Mouse (Mus musculus): ENCODE measurements at regions not wholly inside any gene's neighbourhood (a gene's known extent, or its start where the extent isn't known, plus 50 kb on each side); places are given as distances from the start of the nearest gene placed in this dataset.
A peak's percentile ranks its signal among the peaks of the same experiment; 100 is the strongest.
"Not testable (repeated sequence)": the region's sequence is repeated elsewhere in the genome, so short reads cannot be mapped to it uniquely, and the experiment has no call there.

DNA sequence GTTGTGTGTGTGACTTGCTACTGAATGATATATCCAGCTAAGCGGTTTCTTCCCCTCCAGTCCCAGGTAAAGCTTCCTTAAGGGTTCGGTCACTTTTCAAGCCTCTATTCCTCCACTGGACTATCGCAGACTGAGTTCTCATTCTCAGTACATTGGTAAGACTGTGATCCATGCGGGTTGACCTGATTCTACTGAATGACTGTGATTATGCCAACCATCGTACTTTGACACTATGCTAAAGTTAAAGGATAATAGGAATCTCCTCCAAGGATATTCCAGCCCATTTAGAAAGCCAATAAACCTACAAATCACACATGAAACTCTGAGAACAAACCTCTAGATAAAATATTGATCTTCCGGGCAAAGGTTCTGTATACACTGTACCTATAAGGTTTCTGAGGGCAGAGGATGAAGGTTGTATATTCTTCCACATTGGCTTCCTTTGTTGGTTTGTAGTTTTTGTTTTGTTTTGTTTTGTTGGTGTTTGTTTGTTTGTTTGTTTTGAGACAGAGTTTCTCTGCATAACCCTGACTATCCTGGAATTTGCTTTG is 223.7 kb upstream of the Zpld1 start:
- no peak for DNase-seq (ENCODE audit: low read depth, low spot score)

DNA sequence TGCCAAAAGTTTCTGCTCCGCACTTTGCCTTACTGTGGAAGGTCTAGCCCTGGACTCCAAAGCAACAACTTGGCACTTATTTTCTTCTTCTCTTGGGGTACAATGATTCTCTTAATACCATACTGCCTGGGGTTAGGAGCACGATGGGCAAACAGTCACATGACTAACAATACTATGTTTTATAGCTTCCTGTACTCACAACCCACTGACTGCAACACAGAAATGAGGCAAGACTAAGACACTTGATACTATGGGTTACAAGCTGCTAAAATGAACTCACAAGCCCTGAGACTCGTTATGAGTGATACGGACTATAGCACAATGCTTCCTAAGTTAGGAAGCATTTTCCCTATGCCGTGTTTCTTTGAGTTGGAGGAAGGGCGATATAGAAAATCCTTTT is 222.3 kb upstream of the Zpld1 start:
- no peak for DNase-seq (ENCODE audit: low read depth, low spot score)

DNA sequence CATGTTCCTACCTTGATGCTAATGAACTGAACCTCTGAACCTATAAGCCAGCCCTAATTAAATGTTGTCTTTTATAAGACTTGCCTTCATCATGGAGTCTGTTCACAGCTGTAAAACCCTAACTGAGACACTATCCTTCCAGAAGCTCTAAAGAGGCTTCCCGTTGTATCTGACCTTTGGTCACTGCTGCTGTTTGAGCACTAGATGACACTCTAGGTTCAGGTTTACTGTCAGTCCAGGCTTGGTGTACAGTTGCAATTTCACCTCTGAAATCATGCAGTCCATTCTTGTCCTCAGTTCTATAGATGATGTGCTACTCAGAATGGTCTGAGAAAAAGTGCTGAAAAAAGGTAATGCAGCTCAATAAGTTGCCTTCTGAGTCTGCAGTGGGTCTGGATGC is 221.9 kb upstream of the Zpld1 start:
- no peak for DNase-seq (ENCODE audit: low read depth, low spot score)

DNA sequence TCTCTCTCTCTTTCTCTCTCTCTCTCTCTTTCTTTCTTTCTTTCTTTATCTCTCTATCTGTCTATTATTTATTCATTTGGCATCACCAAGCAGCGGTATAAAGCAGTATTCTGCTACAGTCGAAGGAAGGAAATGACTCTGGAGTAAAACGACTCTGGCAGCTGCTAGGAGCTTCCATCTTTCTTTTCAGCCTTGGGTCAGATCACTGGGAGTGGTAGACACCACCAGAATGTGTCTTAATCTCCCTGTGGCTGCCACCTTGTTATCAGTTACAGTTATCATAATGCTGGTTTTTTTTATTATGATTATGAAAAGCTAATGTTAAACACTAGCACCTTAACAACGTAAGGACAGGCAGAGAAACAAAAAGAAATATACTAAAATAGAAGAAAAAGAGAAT is 219.2 kb upstream of the Zpld1 start:
- DNase-seq (ENCODE audit: low read depth, low spot score): no peak

DNA sequence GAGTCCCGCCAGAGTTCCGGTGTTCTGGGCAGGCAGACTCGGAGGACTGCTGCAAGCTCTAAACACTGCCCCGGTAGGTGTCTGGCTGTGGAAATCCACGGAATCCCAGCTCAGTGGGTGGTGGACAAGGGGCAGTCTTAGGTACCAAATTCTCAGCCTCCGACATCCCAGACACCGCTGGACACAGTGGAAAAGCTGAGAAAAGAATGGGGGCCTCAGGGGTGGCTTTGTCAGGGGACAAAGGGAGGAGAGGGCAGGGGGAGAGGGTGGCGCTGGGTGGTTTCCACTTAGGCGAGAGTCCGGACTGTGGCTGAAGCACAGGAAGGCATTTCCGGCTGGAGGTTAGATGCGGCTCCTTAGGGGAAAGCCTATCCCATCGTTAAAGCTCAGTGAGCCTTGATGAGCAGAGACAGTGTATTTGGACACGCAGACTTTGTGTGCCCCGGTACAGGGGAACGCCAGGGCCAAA is 217.5 kb upstream of the Zpld1 start:
- DNase-seq (ENCODE audit: low read depth, low spot score): no peak

DNA sequence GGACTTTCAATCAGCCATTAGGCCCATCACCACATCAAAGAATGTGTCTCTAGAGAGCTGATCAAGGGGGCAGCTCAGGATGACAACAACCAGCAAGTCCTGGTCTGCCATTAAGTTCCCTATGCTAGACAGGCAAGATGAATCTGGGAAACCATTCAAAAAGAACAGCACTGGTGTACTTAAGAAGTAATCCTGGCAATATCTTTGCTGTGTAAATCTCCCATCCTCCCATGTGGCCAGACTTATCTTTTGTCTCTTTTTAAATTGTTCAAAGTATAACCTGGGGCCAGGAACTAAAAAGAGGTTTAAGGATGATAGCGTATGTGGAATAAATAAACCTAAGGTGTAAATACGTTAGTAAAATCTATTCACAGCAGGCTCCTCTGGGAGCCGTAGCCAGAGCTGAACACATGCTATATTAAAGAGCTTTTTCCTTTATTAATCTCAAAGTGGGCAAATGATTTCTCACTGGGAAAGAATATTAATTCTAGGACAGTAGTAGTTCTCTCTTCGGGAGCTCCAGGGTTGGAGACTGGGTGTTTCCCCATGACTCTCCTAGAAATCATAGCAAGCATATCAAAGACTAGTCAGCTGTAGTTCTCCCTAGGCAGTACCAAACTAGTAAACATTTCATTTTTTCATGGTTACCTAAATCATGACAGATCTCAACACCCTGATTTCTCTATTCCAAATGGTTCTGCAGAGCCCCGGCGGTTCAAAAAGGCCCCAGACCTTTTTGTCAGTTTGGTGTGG is 216.8 kb upstream of the Zpld1 start:
- no peak for DNase-seq (ENCODE audit: low read depth, low spot score)

DNA sequence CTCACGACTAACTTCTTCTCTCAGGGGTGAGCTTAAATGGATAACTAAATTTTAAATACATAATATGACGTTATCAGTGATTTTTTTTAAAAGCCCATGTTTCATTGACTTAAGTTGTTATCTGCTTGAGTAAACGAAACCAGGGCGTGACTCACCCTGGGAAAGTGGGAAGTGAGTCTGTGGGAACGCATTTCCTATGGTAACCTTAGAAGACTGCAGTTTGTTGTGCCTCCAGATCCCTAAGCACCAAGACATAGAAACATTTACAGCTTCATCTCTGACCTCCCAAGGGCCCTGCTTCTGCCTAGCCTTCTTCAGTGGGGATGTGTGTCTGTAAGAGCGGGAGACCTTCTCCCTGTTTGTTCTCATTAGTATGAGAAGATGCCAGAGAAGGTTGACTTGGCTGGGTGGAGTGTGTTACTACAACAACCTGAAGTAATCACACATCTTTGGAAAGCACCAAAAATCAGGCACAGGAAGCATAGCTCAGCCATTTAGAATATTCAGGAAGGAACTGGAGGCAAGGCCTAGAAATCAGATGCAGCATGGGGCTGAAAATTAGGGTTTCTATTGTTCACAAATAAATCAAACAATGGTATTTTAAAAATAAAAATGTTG is 207.1 kb upstream of the Zpld1 start:
- DNase-seq (ENCODE audit: low read depth, low spot score): no peak

DNA sequence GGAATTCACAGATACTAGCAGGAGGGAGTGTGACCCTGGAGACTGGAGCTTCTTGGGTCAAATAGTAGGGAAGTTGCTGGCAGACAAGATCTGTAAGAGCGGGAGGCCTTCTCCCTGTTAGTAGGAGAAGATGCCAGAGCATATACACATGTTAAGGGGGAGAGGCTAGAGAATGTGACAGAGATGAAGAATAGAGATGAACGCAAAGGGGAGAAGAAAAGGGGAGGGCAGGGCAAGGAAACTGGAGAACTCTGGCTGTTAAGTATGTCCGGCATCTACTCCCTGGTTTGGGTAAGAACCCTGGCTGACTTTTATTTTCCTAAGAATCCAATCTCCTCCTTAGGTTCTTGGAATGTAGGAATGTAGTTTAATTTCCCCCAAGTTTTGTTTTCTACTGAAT is 206.5 kb upstream of the Zpld1 start:
- DNase-seq (ENCODE audit: low read depth, low spot score): no peak

DNA sequence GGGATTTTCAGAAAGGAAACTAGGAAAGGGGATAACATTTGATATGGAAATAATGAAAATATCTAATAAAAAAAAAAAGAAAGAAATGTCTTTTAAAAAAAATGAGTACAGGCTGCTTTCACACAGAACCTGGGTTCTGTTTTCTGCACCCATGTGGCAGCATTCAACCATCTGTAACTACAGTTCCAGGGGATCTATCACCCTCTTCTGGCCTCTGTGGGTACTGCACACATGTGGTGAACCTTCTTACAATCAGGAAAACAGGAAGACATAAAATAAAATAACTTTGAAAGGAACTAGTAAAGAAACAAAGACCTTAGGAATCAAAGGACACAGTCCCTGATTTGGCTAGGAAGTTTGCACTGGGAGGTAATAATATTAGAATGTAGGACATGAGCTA is 205.5 kb upstream of the Zpld1 start:
- peak; percentile 77 for DNase-seq (ENCODE audit: low read depth, low spot score)

DNA sequence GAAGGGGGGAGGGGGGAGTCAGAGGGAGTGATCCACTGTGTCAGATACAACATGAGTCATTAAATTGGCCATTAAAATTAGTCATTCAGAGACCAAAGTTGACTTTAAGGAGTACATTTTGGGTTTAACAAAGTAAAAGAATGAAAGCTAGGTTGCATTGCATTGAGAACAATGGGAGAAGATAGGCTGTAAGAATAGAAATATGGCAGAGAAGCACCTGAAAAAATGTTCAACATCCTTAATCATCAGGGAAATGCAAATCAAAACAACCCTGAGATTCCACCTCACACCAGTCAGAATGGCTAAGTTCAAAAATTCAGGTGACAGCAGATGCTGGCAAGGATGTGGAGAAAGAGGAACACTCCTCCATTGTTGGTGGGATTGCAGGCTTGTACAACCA is 202.0 kb upstream of the Zpld1 start:
- not testable (repeated sequence) for DNase-seq (ENCODE audit: low read depth, low spot score)

DNA sequence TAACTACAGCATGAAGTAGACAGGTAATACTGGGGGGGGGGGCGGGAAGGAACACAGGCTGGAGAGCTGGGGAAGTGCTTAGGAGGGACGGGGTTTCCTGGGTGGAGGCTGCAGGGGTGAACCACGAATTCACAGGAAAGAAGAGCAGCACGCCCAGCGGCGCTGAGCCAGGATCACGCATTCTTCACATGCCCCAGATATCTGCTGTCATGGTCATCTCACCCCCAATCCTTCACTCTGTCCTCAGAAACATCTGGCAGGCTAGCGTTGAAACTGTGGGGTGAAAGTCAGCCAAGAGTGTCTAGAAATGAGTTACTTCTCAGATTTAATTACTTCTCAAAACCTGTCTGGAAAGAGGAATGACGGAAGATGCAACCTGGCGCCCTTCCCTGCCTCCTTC is 197.3 kb upstream of the Zpld1 start:
- no peak for DNase-seq (ENCODE audit: low read depth, low spot score)

DNA sequence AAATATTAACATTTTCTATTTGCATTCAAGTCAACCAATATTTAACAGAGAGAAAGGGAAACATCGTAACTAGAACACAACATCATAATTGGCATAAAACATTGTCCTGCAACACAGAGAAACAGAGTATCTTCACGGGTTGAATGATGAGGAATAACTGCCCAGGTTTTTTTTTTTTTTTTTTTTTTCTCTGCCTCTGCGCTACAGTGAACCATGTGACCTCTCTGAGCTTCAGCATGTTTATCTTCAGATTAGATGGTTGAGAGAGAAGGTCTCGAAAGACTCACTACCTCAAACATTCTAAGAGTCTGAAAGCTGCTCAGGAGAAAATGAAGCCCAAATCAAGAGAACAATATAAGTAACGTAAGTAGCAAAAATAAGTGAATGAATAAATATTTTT is 196.4 kb upstream of the Zpld1 start:
- DNase-seq (ENCODE audit: low read depth, low spot score): no peak

DNA sequence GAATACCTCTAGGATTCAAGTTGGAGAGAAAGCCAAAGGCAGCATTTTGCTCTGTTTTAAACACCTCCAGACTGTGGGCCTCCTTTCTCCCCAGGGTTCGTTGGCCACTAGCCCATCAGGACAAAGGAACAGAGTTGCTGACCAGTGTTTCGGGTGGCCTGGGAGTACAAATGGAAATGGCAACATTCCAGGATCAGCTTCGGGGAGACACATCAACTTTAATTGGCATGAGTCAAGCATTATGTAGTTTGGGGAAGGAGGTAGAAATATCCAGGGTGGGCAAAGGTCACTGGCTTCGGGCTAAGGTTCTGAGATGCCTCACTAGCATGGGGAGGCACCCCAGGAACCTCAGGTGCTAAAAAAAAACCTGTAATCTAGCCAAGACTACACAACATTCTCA is 194.3 kb upstream of the Zpld1 start:
- no peak for DNase-seq (ENCODE audit: low read depth, low spot score)

DNA sequence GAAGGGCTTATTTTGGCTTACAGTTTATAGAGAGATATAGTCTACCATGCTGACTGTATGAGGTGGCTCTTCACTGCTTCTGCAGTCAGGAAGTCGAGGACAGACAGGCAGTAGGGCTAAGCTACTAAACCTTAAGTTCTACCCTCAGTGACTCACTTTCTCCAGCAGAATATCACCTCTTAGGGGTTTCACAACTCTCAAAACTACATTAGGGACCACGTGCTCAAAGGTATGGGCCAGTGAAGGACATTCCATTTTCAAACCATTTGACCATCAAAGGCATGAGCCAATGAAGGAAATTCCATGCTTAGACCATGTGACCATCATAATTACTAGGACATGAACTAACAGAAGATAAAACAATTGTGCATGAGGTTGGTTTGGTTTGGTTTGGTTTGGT is 186.6 kb upstream of the Zpld1 start:
- DNase-seq (ENCODE audit: low read depth, low spot score): no peak

DNA sequence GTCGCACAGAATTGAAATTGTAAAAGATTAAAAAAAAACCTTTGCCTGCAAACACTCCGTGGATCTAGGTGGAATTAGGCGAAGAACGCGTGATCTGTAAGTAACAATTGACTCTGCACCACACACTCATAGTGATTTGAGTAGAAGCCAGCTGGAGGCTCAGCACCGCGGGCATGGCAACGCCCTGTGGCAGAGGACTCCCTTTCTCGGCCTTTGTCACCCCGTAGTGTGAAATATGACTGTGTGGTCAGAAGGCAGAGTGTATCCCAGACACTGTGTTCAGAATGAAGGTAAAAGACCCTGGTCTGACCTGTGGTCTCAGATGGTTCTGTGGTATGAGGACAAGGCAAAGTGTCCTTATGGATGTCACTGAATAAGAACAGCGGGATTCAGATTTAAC is 183.0 kb upstream of the Zpld1 start:
- DNase-seq (ENCODE audit: low read depth, low spot score): no peak

DNA sequence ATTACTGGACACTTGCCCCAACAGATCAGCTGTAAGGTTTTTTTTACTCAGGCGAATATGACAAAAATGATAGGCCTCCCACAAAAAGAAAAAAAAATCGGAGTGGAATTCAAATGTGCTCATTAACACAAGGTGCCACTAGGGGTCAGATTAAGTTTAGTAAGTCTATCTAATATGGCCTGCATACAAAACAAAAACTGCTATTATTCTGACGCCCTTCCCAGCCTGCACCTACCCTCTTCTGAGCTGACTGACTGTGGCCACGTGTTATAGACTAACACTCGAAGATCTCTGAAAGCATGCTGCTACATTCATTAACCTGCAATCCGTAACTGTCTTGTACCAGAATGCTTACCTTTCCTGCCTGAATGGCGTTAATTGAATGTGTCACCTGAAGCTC is 182.5 kb upstream of the Zpld1 start:
- DNase-seq (ENCODE audit: low read depth, low spot score): peak; percentile 21

DNA sequence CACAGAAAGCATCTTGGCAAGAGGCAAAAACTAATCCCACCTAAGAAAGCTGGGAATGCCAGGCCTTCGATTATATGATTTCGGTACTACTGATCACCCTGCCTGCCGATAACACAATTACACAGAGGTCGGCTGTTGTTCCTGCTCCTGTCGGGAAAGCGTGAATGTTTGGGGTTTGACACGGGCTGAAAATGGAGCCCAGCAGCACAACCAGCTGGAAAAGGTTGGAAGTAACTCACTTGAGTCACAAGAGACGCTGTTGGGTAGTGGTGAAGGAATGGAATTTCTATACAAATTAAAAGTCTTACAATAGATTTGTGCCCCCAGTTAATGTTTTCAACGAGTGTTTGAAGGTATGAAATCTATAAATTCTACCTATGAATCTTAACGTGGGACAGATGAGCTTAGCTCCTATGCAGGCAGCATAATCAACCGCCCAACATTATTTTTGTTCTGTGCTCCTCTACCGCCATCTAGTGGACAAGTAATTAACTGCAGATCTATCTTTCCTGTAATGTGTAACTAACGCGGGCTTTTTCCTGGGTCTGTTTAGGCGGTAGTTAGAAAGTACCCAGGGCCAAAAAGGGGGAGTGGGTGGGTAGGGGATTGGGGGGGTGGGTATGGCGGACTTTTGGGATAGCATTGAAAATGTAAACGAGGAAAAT is 178.9 kb upstream of the Zpld1 start:
- DNase-seq (ENCODE audit: low read depth, low spot score): peak; percentile 62

DNA sequence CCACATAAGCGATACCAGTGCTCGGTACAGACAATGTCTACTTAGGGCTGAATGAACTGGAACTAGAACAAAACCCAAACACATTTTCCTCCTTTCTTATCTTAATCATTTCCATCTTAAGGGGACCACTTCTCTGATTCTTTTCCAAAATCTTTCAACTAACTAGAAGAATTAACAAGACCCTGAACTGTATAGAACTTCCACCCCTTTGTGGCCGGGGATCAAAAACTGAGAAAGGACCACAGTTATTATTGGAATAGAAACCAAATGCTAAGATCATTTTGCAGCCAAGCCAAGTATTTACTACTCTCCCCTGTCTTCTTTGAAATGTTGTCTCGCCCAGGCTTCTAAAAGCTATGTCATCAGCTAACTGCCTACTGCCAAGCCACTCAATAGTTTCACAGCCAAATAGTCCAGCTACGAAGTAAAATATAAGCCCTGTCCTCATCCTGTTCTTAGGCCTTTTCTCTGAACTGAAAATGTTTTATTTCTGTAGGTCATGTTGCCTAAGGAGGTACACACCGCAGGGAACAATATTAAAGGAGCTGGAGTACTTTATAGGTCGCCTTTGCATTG is 177.3 kb upstream of the Zpld1 start:
- no peak for DNase-seq (ENCODE audit: low read depth, low spot score)

DNA sequence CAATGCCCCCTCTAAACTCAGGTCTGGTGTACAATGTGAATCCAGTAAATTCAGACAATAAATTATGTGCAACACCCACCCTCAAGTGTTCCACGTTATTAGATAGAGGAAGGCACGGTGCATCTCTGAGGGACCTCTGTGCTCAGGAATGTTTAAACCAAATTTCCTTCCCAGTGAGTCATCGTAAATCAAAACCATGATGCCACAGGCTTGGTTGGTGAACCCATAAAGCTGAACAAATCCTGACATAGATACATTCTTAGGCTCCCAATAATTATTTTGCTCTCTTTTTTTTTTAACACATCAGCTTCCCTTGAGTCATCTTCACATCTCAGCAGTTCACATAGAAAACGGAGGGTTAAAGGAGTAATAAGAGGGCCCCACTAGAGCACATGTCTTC is 173.6 kb upstream of the Zpld1 start:
- DNase-seq (ENCODE audit: low read depth, low spot score): no peak

DNA sequence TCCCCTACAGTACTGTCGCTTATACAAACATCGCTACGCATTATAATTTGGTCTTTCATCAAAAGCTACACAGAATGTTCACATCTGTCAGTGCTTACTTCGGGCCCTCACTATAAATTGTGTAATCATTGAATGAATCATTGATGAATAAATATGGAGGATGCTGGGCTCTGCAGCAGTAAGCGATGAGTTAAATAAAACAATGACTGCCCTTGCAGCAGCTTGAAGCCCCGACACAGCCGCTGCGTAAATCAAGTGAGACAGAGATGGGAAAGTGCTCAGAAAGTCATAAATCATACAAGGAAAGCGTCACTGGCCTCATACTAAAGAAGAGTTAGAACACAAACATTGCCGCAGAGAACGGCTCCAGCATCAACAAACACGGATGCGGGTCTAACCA is 172.9 kb upstream of the Zpld1 start:
- no peak for DNase-seq (ENCODE audit: low read depth, low spot score)

DNA sequence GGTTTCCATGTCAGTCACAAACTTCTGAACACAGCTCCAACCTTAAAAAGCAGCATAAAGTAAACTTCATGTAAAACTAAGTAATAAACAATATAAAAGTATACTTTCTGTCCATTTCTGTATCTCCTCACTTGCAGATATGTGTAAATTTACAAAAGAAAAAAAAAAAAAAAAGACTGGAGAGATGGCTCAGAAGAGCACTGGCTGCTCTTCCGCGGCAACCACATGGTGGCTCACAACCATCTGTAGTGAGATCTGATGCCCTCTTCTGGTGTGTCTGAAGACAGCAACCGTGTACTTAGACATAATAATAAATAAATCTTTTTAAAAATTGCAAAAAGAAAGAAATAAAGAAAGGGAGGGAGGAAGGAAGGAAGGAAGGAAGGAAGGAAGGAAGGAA is 171.9 kb upstream of the Zpld1 start:
- no peak for DNase-seq (ENCODE audit: low read depth, low spot score)

DNA sequence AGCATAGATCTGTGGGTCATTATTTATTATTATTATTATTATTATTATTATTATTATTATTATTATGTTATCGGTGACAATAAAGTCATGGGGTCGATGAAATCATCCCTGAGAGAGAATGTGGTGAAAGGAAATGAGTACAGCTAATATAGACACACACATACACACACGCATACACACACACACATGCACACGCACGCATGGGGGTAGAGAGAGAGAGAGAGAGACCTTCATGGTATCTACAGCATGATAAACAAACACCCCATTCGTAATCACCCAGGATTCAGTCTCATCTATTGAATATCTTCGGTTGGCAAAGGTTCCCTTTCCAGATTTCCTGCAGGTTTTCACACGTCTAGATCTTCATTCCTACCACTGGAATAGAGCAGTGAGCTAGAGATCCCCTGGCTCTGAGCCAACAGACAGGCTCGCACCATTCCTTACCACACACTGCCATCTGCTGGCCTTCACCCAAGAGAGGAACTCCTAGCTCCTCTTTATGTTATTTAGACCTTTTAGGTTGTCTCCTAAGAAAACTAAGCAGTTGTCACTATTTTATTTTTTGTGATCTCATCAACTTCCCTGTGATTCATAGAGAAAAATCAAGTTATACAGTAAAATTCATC is 171.2 kb upstream of the Zpld1 start:
- DNase-seq (ENCODE audit: low read depth, low spot score): peak; percentile 65

All from R1 (cell line).